Mouse (Mus musculus): ENCODE data around the gene Mup21. TPM values are rescaled to one million over a fixed set of nuclear protein-coding genes. Genes with fewer than 3 reads are reported as not detected.
"Not testable (repeated sequence)": the region's sequence is repeated elsewhere in the genome, so short reads cannot be mapped to it uniquely, and the experiment has no call there.

The Mup21 gene
- polyA plus RNA-seq (2016; fragmentation: Nextera tagmentation; extraction: Ambion mirVana), result not detected in 2 replicates

GRCm38 (mm10) chr4:62150811-62151210, at the start of gene Mup21:
Gene Mup21 (minus strand): TSS chr4:62150863.
- Histone ChIP-seq H3K36me3 (no peaks in the 10 kb centered on the region), H3K4me1 (replicated peaks) (no peaks in the 10 kb centered on the region), H3K27ac (no peak within 1 kb of the TSS), H3K9ac (replicated peaks) (no peak within 1 kb of the TSS), H3K4me2 (no peak within 1 kb of the TSS), H3K9me3 (peaks cover 6% of the 10 kb centered on the region; the same call in 1 of the 2 replicates), H3K27me3 (no peaks in the 10 kb centered on the region), H3K4me3 (replicated peaks) (no peak within 1 kb of the TSS)
- WGBS, result 77% methylated on average over 2 of the region's 2 CpGs
- no peak for ATAC-seq (ENCODE audit: insufficient number of reproducible peaks, insufficient read depth, low FRiP score, low TSS enrichment, low read depth)

GRCm38 (mm10) chr4:62199923-62200529, 49.4 kb upstream of the Mup21 start:
- H3K27ac ChIP-seq, result no peak overlapping the region
- H3K27me3 ChIP-seq, result no peaks in the 10 kb centered on the region
- peaks cover 93% of the 10 kb centered on the region for H3K36me3 ChIP-seq
- peaks cover 31% of the 10 kb centered on the region for H3K9me3 ChIP-seq
- ATAC-seq (ENCODE audit: insufficient number of reproducible peaks, insufficient read depth, low FRiP score, low TSS enrichment, low read depth), result no peak
- H3K4me1 ChIP-seq (replicated peaks), result no peaks in the 10 kb centered on the region
- H3K4me2 ChIP-seq, result no peak overlapping the region
- no peak overlapping the region for H3K4me3 ChIP-seq (replicated peaks)
- H3K9ac ChIP-seq (replicated peaks), result no peak overlapping the region
- WGBS, result 80% methylated on average over 7 of the region's 7 CpGs

- Histone ChIP-seq H3K36me3 (peaks cover 60% of the 10 kb centered on the region), H3K27ac (no peak overlapping the region), H3K4me1 (replicated peaks) (no peaks in the 10 kb centered on the region), H3K9me3 (peaks cover 56% of the 10 kb centered on the region), H3K4me2 (no peak overlapping the region), H3K27me3 (no peaks in the 10 kb centered on the region), H3K4me3 (replicated peaks) (no peak overlapping the region), H3K9ac (replicated peaks) (no peak overlapping the region)
- no peak for ATAC-seq (ENCODE audit: insufficient number of reproducible peaks, insufficient read depth, low FRiP score, low TSS enrichment, low read depth)
These were observed 38.1 kb upstream of the Mup21 start for GRCm38 (mm10) chr4:62188778-62189177.

- Histone ChIP-seq H3K36me3 (no peaks in the 10 kb centered on the region), H3K27ac (no peak overlapping the region), H3K27me3 (no peaks in the 10 kb centered on the region), H3K4me1 (replicated peaks) (no peaks in the 10 kb centered on the region), H3K9me3 (no peaks in the 10 kb centered on the region), H3K4me2 (no peak overlapping the region), H3K9ac (replicated peaks) (no peak overlapping the region), H3K4me3 (replicated peaks) (no peak overlapping the region)
- no peak for ATAC-seq (ENCODE audit: insufficient number of reproducible peaks, insufficient read depth, low FRiP score, low TSS enrichment, low read depth)
- WGBS, result 48% methylated on average over 5 of the region's 5 CpGs
These were observed 26.6 kb upstream of the Mup21 start for GRCm38 (mm10) chr4:62177282-62177681.

- no peaks in the 10 kb centered on the region for H3K9me3 ChIP-seq
- no peak overlapping the region for H3K4me2 ChIP-seq
- no peak overlapping the region for H3K4me3 ChIP-seq (replicated peaks)
- ATAC-seq (ENCODE audit: insufficient number of reproducible peaks, insufficient read depth, low FRiP score, low TSS enrichment, low read depth), result no peak
- no peaks in the 10 kb centered on the region for H3K36me3 ChIP-seq
- WGBS, result 88% methylated on average over 4 of the region's 4 CpGs
- H3K9ac ChIP-seq (replicated peaks), result no peak overlapping the region
- no peak overlapping the region for H3K27ac ChIP-seq
- no peaks in the 10 kb centered on the region for H3K4me1 ChIP-seq (replicated peaks)
- no peaks in the 10 kb centered on the region for H3K27me3 ChIP-seq
These were observed 23.8 kb upstream of the Mup21 start for GRCm38 (mm10) chr4:62174471-62174870.

- not testable (repeated sequence) for H3K4me3 ChIP-seq (replicated peaks); H3K27ac ChIP-seq; H3K4me1 ChIP-seq (replicated peaks); H3K36me3 ChIP-seq; H3K4me2 ChIP-seq; H3K9me3 ChIP-seq; H3K27me3 ChIP-seq; ATAC-seq (ENCODE audit: insufficient number of reproducible peaks, insufficient read depth, low FRiP score, low TSS enrichment, low read depth); H3K9ac ChIP-seq (replicated peaks)
- WGBS, result 96% methylated on average over 13 of the region's 13 CpGs
These were observed 17.0 kb upstream of the Mup21 start for GRCm38 (mm10) chr4:62167636-62168035.

GRCm38 (mm10) chr4:62158401-62158800, 7.7 kb upstream of the Mup21 start:
- Histone ChIP-seq H3K9ac (replicated peaks) (no peak overlapping the region), H3K27me3 (no peaks in the 10 kb centered on the region), H3K27ac (no peak overlapping the region), H3K36me3 (no peaks in the 10 kb centered on the region), H3K4me3 (replicated peaks) (no peak overlapping the region), H3K4me2 (no peak overlapping the region), H3K4me1 (replicated peaks) (no peaks in the 10 kb centered on the region), H3K9me3 (no peaks in the 10 kb centered on the region)
- ATAC-seq (ENCODE audit: insufficient number of reproducible peaks, insufficient read depth, low FRiP score, low TSS enrichment, low read depth), result no peak
- WGBS, result 76% methylated on average over 1 of the region's 1 CpGs

- H3K4me1 ChIP-seq (replicated peaks), result no peaks in the 10 kb centered on the region
- H3K27ac ChIP-seq, result no peak overlapping the region
- no peaks in the 10 kb centered on the region for H3K27me3 ChIP-seq
- H3K4me3 ChIP-seq (replicated peaks), result no peak overlapping the region
- H3K4me2 ChIP-seq, result no peak overlapping the region
- WGBS, result 68% methylated on average over 7 of the region's 7 CpGs
- H3K9me3 ChIP-seq, result peaks cover 47% of the 10 kb centered on the region
- H3K9ac ChIP-seq (replicated peaks), result no peak overlapping the region
- no peaks in the 10 kb centered on the region for H3K36me3 ChIP-seq
- ATAC-seq (ENCODE audit: insufficient number of reproducible peaks, insufficient read depth, low FRiP score, low TSS enrichment, low read depth), result no peak
These were observed 17.0 kb downstream of the Mup21 start for GRCm38 (mm10) chr4:62133706-62134105.

- not testable (repeated sequence) for H3K36me3 ChIP-seq; ATAC-seq (ENCODE audit: insufficient number of reproducible peaks, insufficient read depth, low FRiP score, low TSS enrichment, low read depth); H3K4me2 ChIP-seq; H3K4me3 ChIP-seq (replicated peaks); H3K27ac ChIP-seq; H3K4me1 ChIP-seq (replicated peaks); H3K9me3 ChIP-seq; H3K9ac ChIP-seq (replicated peaks); H3K27me3 ChIP-seq
- 73% methylated on average over 2 of the region's 2 CpGs for WGBS
These were observed 47.3 kb downstream of the Mup21 start for GRCm38 (mm10) chr4:62103366-62103765.

Other genes with a start within 250 kb of the Mup21 start
- gene Mup20, start 96.7 kb downstream of the Mup21 start, polyA plus RNA-seq (2016; fragmentation: Nextera tagmentation; extraction: Ambion mirVana), result not detected in 2 replicates
- not detected in 2 replicates for gene Mup3, start 63.5 kb downstream of the Mup21 start, polyA plus RNA-seq (2016; fragmentation: Nextera tagmentation; extraction: Ambion mirVana)
- 15.5 and 21.8 TPM in 2 replicates for gene Zfp37, start 80.2 kb upstream of the Mup21 start, polyA plus RNA-seq (2016; fragmentation: Nextera tagmentation; extraction: Ambion mirVana)
- 11.7 and 14.0 TPM in 2 replicates for gene Slc31a2, start 111.7 kb upstream of the Mup21 start, polyA plus RNA-seq (2016; fragmentation: Nextera tagmentation; extraction: Ambion mirVana)
- gene Fkbp15, start 209.7 kb upstream of the Mup21 start, polyA plus RNA-seq (2016; fragmentation: Nextera tagmentation; extraction: Ambion mirVana), result 23.2 and 24.6 TPM in 2 replicates
- 42.8 and 48.6 TPM in 2 replicates for gene Slc31a1, start 209.9 kb upstream of the Mup21 start, polyA plus RNA-seq (2016; fragmentation: Nextera tagmentation; extraction: Ambion mirVana)